Mouse (Mus musculus): ENCODE measurements around the gene Lpcat1. TPM values are rescaled to one million over a fixed set of nuclear protein-coding genes. Genes with fewer than 3 reads are reported as not detected.

Gene Lpcat1
- polyA plus RNA-seq (2012; rRNA removed) = 91.4 and 99.1 TPM in 2 replicates

GRCm38 (mm10) chr13:73467034-73467420, at the start of gene Lpcat1:
Gene Lpcat1 (plus strand): TSS chr13:73467197.
- peak; percentile 97 for DNase-seq (ENCODE audit: low read depth)

GRCm38 (mm10) chr13:73417478-73418220, 49.3 kb upstream of the Lpcat1 start:
- DNase-seq (ENCODE audit: low read depth) = peak; percentile 41
- TF ChIP-seq POLR2A (IDR thresholded peaks at IDR 0.05; ENCODE audit: borderline replicate concordance, extremely low read depth, insufficient read depth, insufficient read length, poor library complexity, severe bottlenecking) (no peak), CTCF (IDR thresholded peaks at IDR 0.05; ENCODE audit: borderline replicate concordance, extremely low read depth, insufficient read depth, insufficient read length) (peak; percentile 51; the same call in 1 of the 2 replicates)

More at GRCm38 (mm10) chr13:73467034-73467420, at the start of gene Lpcat1:
- TF ChIP-seq CTCF (IDR thresholded peaks at IDR 0.05; ENCODE audit: borderline replicate concordance, extremely low read depth, insufficient read depth, insufficient read length) (no peak), POLR2A (IDR thresholded peaks at IDR 0.05; ENCODE audit: borderline replicate concordance, extremely low read depth, insufficient read depth, insufficient read length, poor library complexity, severe bottlenecking) (peak; percentile 92)

GRCm38 (mm10) chr13:73418297-73418696, 48.7 kb upstream of the Lpcat1 start:
- DNase-seq (ENCODE audit: low read depth) = peak; percentile 41
- TF ChIP-seq POLR2A (IDR thresholded peaks at IDR 0.05; ENCODE audit: borderline replicate concordance, extremely low read depth, insufficient read depth, insufficient read length, poor library complexity, severe bottlenecking) (no peak), CTCF (IDR thresholded peaks at IDR 0.05; ENCODE audit: borderline replicate concordance, extremely low read depth, insufficient read depth, insufficient read length) (no peak)

- DNase-seq (ENCODE audit: low read depth) = no peak
- TF ChIP-seq POLR2A (IDR thresholded peaks at IDR 0.05; ENCODE audit: borderline replicate concordance, extremely low read depth, insufficient read depth, insufficient read length, poor library complexity, severe bottlenecking) (no peak), CTCF (IDR thresholded peaks at IDR 0.05; ENCODE audit: borderline replicate concordance, extremely low read depth, insufficient read depth, insufficient read length) (no peak)
These were observed 47.8 kb upstream of the Lpcat1 start for GRCm38 (mm10) chr13:73419244-73419643.

- TF ChIP-seq POLR2A (IDR thresholded peaks at IDR 0.05; ENCODE audit: borderline replicate concordance, extremely low read depth, insufficient read depth, insufficient read length, poor library complexity, severe bottlenecking) = no peak
- no peak for TF ChIP-seq CTCF (IDR thresholded peaks at IDR 0.05; ENCODE audit: borderline replicate concordance, extremely low read depth, insufficient read depth, insufficient read length)
- no peak for DNase-seq (ENCODE audit: low read depth)
These were observed 44.0 kb upstream of the Lpcat1 start for GRCm38 (mm10) chr13:73423043-73423442.

- no peak for DNase-seq (ENCODE audit: low read depth)
- TF ChIP-seq POLR2A (IDR thresholded peaks at IDR 0.05; ENCODE audit: borderline replicate concordance, extremely low read depth, insufficient read depth, insufficient read length, poor library complexity, severe bottlenecking) (no peak), CTCF (IDR thresholded peaks at IDR 0.05; ENCODE audit: borderline replicate concordance, extremely low read depth, insufficient read depth, insufficient read length) (no peak)
These were observed 42.0 kb upstream of the Lpcat1 start for GRCm38 (mm10) chr13:73425035-73425434.

- peak; percentile 84 for DNase-seq (ENCODE audit: low read depth)
- TF ChIP-seq POLR2A (IDR thresholded peaks at IDR 0.05; ENCODE audit: borderline replicate concordance, extremely low read depth, insufficient read depth, insufficient read length, poor library complexity, severe bottlenecking) = no peak
- peak; percentile 93 for TF ChIP-seq CTCF (IDR thresholded peaks at IDR 0.05; ENCODE audit: borderline replicate concordance, extremely low read depth, insufficient read depth, insufficient read length)
These were observed 41.0 kb upstream of the Lpcat1 start for GRCm38 (mm10) chr13:73425839-73426490.

- no peak for DNase-seq (ENCODE audit: low read depth)
- TF ChIP-seq CTCF (IDR thresholded peaks at IDR 0.05; ENCODE audit: borderline replicate concordance, extremely low read depth, insufficient read depth, insufficient read length) = no peak
- TF ChIP-seq POLR2A (IDR thresholded peaks at IDR 0.05; ENCODE audit: borderline replicate concordance, extremely low read depth, insufficient read depth, insufficient read length, poor library complexity, severe bottlenecking) = no peak
These were observed 40.4 kb upstream of the Lpcat1 start for GRCm38 (mm10) chr13:73426587-73426986.

- TF ChIP-seq POLR2A (IDR thresholded peaks at IDR 0.05; ENCODE audit: borderline replicate concordance, extremely low read depth, insufficient read depth, insufficient read length, poor library complexity, severe bottlenecking) (no peak), CTCF (IDR thresholded peaks at IDR 0.05; ENCODE audit: borderline replicate concordance, extremely low read depth, insufficient read depth, insufficient read length) (no peak)
- DNase-seq (ENCODE audit: low read depth) = no peak
These were observed 37.2 kb upstream of the Lpcat1 start for GRCm38 (mm10) chr13:73429605-73430321.

- no peak for TF ChIP-seq CTCF (IDR thresholded peaks at IDR 0.05; ENCODE audit: borderline replicate concordance, extremely low read depth, insufficient read depth, insufficient read length)
- TF ChIP-seq POLR2A (IDR thresholded peaks at IDR 0.05; ENCODE audit: borderline replicate concordance, extremely low read depth, insufficient read depth, insufficient read length, poor library complexity, severe bottlenecking) = no peak
- no peak for DNase-seq (ENCODE audit: low read depth)
These were observed 34.4 kb upstream of the Lpcat1 start for GRCm38 (mm10) chr13:73432466-73433149.

All from brain, embryonic 14.5 days (tissue).